Mouse (Mus musculus) liver, adult 2 months (tissue): ENCODE measurements at regions not wholly inside any gene's neighbourhood (a gene's known extent, or its start where the extent isn't known, plus 50 kb on each side); places are given as distances from the start of the nearest gene placed in this dataset.

ENCODE experiments used
- DNase-seq: peaks from one replicate; pipeline ENCODE4 v3.0.0-alpha.2; 2011; ENCODE audit warnings: low read depth, low spot score; ENCODE audit errors: extremely low read depth
- H3K27ac ChIP-seq: fragments of 200-500 bp; replicated peaks from 2 replicates; pipeline ENCODE4 v1.5.1; 2012; ENCODE audit warnings: low read depth, mild to moderate bottlenecking, control low read depth, inconsistent platforms, low read length; ENCODE audit not compliant: insufficient read depth
- H3K27me3 ChIP-seq: fragments of 200-500 bp; 2 replicates; pipeline ENCODE4 v1.6.1; 2012; ENCODE audit warnings: mild to moderate bottlenecking, moderate library complexity, low read length, inconsistent platforms; ENCODE audit not compliant: control insufficient read depth, insufficient read depth
- H3K36me3 ChIP-seq: fragments of 200-500 bp; 2 replicates; pipeline ENCODE4 v1.6.1; 2012; ENCODE audit warnings: low read length, inconsistent platforms; ENCODE audit not compliant: control insufficient read depth, insufficient read depth
- H3K4me1 ChIP-seq: fragments of 200-500 bp; 2 replicates; pipeline ENCODE4 v1.6.1; 2011; ENCODE audit warnings: low read length; ENCODE audit not compliant: control insufficient read depth, insufficient read depth
- H3K4me3 ChIP-seq: fragments of 200-500 bp; 2 replicates; pipeline ENCODE4 v1.5.1; 2011; ENCODE audit warnings: low read depth, mild to moderate bottlenecking, control low read depth, low read length, moderate library complexity; ENCODE audit not compliant: insufficient read depth
- H3K79me2 ChIP-seq: fragments of 200-500 bp; 2 replicates; pipeline ENCODE4 v1.6.1; 2012; ENCODE audit warnings: inconsistent platforms, mild to moderate bottlenecking, low read length, moderate library complexity; ENCODE audit not compliant: control insufficient read depth, insufficient read depth
- H3K9ac ChIP-seq: fragments of 200-500 bp; 2 replicates; pipeline ENCODE4 v1.6.1; 2012; ENCODE audit warnings: low read depth, mild to moderate bottlenecking, control low read depth, inconsistent platforms, low read length
- CTCF ChIP-seq: fragments of 200-500 bp; IDR thresholded peaks from 2 replicates; pipeline ENCODE4 v1.5.1; 2011; ENCODE audit warnings: low read depth, low read length, control low read depth
- POLR2A ChIP-seq: fragments of 200-500 bp; IDR thresholded peaks from 2 replicates; pipeline ENCODE4 v1.6.1; 2011; ENCODE audit warnings: low read length, control low read depth; ENCODE audit not compliant: insufficient read depth; ENCODE audit errors: extremely low read depth
- WGBS: fragments of 180-500 bp; shearing (Covaris S2); methylation state at CpG from one replicate; pipeline ENCODE4 v1.1.7; 2018; 5-methylcytosine and 5-hydroxymethylcytosine counted together

DNA sequence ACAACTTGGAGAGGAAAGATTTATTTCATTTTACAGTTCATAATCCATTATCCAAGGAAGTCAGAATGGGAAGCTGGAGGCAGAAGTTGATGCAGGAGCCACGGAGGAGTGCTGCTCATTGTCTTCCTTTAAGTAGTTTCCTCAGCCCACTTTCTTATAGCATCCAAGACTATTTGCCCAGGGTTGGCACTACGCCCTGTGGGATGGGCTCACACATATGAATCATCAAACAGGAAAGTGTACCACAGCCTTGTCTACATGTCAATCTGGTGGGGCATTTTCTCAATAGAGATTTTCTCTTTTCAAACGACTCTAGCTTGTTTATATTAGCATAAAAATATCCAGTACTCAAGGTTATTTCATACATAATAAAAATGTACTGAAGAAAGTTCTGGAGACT lies 88.2 kb upstream of the Asb5 start:
- Histone ChIP-seq H3K79me2 (no peaks in the 10 kb centered on the region), H3K27ac (no peak overlapping the region), H3K4me3 (no peak overlapping the region), H3K4me1 (no peaks in the 10 kb centered on the region), H3K27me3 (no peaks in the 10 kb centered on the region), H3K36me3 (no peaks in the 10 kb centered on the region), H3K9ac (no peak overlapping the region)
- TF ChIP-seq POLR2A (no peak), CTCF (no peak)
- WGBS: 75% methylated on average over 3 of the region's 3 CpGs
- no peak for DNase-seq

DNA sequence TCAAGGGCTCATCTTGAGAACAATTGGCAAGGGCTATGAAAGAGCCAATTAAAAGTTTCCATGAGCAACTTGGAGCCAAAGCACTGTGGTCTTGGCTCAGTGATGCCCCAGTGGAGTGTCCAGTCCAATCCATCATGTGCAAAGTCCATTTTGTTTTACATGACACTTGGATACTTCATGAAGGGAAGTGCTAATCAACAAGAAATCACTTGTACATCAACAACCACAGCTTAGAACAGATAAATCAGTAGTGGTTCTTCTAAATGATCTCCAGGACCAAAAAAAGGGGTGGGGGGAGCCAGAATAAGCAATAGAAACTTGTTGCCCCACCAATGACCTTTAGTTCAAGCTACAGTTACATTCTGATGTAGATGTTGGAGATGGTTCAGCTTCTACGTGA lies 87.0 kb upstream of the Asb5 start:
- no peaks in the 10 kb centered on the region for H3K4me1 ChIP-seq
- H3K27ac ChIP-seq: no peak overlapping the region
- H3K79me2 ChIP-seq: no peaks in the 10 kb centered on the region
- TF ChIP-seq CTCF (no peak), POLR2A (no peak)
- no peak overlapping the region for H3K9ac ChIP-seq
- 85% methylated on average over 1 of the region's 1 CpGs for WGBS
- no peak for DNase-seq
- no peaks in the 10 kb centered on the region for H3K36me3 ChIP-seq
- H3K4me3 ChIP-seq: no peak overlapping the region
- no peaks in the 10 kb centered on the region for H3K27me3 ChIP-seq

DNA sequence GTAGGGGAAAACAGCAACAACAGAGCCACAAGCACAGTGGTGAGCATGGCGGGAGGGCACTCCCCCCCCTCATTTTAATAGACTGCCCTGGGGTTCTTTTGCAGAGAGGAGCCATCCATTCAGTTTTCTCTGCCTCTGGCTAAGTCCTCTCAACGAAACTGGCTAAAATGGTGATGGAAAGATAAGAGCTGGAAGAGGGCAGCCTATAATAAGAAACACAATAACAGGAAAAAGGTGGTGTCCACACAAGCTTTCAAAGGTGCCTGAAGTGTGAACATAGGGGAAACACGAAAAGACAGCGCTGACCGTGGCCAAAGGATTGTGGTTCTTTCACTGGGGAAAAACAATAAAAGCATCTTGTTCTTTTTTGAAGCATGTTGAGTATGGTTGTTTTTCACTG lies 83.0 kb upstream of the Asb5 start:
- Histone ChIP-seq H3K27ac (no peak overlapping the region), H3K4me3 (no peak overlapping the region), H3K9ac (no peak overlapping the region), H3K36me3 (no peaks in the 10 kb centered on the region), H3K27me3 (no peaks in the 10 kb centered on the region), H3K79me2 (no peaks in the 10 kb centered on the region), H3K4me1 (no peaks in the 10 kb centered on the region)
- no peak for DNase-seq
- 42% methylated on average over 5 of the region's 5 CpGs for WGBS
- TF ChIP-seq CTCF (no peak), POLR2A (no peak)

DNA sequence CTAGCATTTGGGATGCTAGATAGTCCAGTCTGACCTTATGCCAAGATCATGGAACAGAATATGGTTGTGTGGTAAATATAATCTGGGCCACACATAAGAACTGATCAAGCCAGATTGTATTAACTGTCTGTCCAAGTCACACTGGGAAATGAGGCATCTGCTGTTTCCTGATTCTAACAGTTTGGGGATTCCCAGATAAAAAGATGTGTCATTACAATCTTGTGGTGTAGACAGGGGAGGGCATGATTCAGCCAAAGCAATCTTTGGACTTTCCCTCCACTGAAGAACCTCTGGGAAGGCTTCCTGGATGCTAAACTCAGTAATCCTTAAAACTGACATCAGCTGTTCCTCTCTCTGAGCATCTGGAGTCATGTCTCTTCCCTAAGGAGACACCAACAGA lies 79.6 kb upstream of the Asb5 start:
- Histone ChIP-seq H3K4me1 (no peaks in the 10 kb centered on the region), H3K4me3 (no peak overlapping the region), H3K9ac (no peak overlapping the region), H3K27ac (no peak overlapping the region), H3K27me3 (no peaks in the 10 kb centered on the region), H3K79me2 (no peaks in the 10 kb centered on the region), H3K36me3 (no peaks in the 10 kb centered on the region)
- TF ChIP-seq CTCF: no peak
- no peak for TF ChIP-seq POLR2A
- no peak for DNase-seq

DNA sequence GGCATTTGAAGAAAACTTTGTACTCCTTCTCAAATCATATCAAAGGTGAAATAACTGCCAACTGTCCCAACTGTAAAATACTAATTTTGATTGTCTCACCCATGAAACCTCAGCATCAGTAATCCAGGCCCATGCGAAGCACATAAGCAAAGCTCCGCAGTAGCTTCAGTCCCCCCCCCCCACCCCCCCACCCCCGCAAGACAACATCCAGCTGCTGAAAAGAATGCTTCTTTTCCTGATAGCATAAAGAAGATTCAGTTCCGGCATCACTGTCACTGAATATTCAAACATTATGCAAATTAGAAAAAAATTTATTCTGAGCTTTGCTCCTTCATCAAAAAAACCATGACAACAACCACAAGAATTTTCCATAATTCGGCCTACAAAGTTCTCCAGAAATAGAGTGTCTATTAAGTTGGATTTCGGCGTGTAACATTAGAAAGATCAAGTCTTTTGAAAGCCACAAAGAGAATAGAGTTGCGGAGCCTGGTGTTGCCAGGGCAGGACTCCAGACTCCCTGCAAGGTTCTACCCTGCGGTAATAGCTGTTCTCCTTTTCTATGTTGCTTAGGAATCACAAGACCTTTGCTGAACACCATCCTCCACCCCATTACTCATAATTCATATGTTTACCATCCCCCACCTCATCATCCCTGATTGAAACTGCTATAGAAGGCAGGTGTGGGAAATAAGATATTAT lies 77.9 kb upstream of the Asb5 start:
- Histone ChIP-seq H3K4me1 (no peaks in the 10 kb centered on the region), H3K27ac (no peak overlapping the region), H3K4me3 (no peak overlapping the region), H3K36me3 (no peaks in the 10 kb centered on the region), H3K9ac (no peak overlapping the region), H3K79me2 (no peaks in the 10 kb centered on the region), H3K27me3 (no peaks in the 10 kb centered on the region)
- DNase-seq: no peak
- TF ChIP-seq POLR2A: no peak
- no peak for TF ChIP-seq CTCF
- WGBS: 87% methylated on average over 9 of the region's 9 CpGs

DNA sequence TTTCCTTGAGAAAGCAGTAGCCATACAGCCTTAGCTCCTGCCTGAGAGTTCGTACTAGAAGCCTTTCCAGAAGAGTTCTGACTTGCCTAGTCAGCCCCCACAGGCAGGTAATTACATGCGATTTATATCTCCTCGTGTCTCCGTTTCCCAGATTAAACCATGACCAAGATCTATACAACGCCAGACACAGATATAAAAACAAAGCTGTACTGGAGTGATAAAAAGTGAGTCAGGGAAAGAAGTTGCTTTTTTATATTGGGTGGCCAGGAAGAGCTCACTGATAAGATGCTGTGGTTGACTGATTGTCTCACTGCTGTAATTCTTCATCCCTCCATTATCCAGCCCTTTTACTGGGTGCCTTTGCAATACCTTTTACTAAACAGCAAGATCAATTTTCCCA lies 64.4 kb upstream of the Asb5 start:
- DNase-seq: no peak
- TF ChIP-seq POLR2A: no peak
- TF ChIP-seq CTCF: no peak
- H3K4me3 ChIP-seq: no peak overlapping the region

More for the DNA sequence above, 64.4 kb upstream of the Asb5 start:
- no peaks in the 10 kb centered on the region for H3K4me1 ChIP-seq
- H3K9ac ChIP-seq: no peak overlapping the region
- H3K36me3 ChIP-seq: no peaks in the 10 kb centered on the region
- no peaks in the 10 kb centered on the region for H3K79me2 ChIP-seq
- no peaks in the 10 kb centered on the region for H3K27me3 ChIP-seq
- 64% methylated on average over 5 of the region's 5 CpGs for WGBS
- no peak overlapping the region for H3K27ac ChIP-seq
